ENCODE assay signal across 7 mouse cellular contexts in the genomic region with DNA sequence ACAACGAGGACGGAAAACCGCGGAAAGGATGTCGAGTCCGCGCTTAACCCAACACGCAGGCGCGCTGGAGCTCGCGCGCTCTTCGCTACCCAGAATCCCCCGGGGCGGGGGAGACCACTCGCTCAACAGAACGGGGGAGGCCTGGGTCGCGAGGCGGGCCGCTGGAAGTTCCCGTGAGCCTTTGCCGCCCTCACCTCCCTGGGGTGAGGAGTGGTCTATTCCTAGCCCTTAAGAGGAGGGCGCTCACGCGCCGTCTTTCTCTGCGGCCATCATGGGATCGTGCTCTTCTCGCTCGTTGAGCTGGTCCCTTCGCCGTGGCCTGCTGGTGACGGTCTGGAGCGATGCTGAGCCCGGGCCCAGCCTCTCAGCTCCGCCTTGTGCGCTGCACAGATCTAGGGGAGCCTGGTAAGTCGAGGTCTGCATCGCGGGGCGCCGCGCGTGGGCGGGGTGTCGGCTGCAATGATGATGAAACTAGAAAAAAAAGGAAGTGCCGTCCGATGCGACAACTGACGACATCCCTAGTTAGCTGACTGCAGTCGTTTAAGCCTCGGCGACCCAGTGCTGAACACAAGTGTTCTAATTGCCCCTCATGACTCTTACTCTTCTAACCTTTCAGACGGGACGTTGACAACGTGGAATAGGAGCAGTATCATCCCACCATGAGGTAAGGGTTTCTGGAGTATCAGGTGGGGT. TPM values are rescaled to one million over a fixed set of nuclear protein-coding genes. Genes with fewer than 3 reads are reported as not detected.
A peak's percentile ranks its signal among the peaks of the same experiment; 100 is the strongest.
DNase-seq lines count a peak whose midpoint lies in the region; ATAC-seq lines count a peak whose summit lies in the region.

No protein-coding gene starts in this region.

- H3K4me1 ChIP-seq in embryonic facial prominence, embryonic 11.5 days (ENCODE audit: control insufficient read depth, insufficient read depth, low read length), result no peaks in the 10 kb centered on the region; the same call in 1 of the 2 replicates
- H3K4me1 ChIP-seq in limb, embryonic 11.5 days (ENCODE audit: control insufficient read depth, insufficient read depth, low read length), result peaks cover 12% of the 10 kb centered on the region
- peaks cover 37% of the 10 kb centered on the region for H3K4me1 ChIP-seq in midbrain, embryonic 14.5 days (ENCODE audit: control insufficient read depth, insufficient read depth, low read length)

- H3K36me3 ChIP-seq in embryonic facial prominence, embryonic 11.5 days (replicated peaks; ENCODE audit: control insufficient read depth, insufficient read depth, low read depth, low read length), result peaks cover 12% of the 10 kb centered on the region
- peaks cover 24% of the 10 kb centered on the region for H3K36me3 ChIP-seq in limb, embryonic 11.5 days (ENCODE audit: control insufficient read depth, insufficient read depth, low read length)
- peaks cover 42% of the 10 kb centered on the region for H3K36me3 ChIP-seq in midbrain, embryonic 14.5 days (ENCODE audit: control insufficient read depth, insufficient read depth, low read length)

- DNase-seq in adrenal gland, postnatal 14 days, result peak; percentile 98
- peak; percentile 98 for DNase-seq in embryonic facial prominence, embryonic 11.5 days (ENCODE audit: low spot score)
- peak; percentile 100 for DNase-seq in heart, adult 11 months
- DNase-seq in kidney, adult 18-20 months, result peak; percentile 95
- DNase-seq in limb, embryonic 11.5 days (ENCODE audit: low spot score), result peak; percentile 99
- DNase-seq in midbrain, embryonic 14.5 days, result peak; percentile 100
- DNase-seq in spleen, adult 18-20 months, result peak; percentile 97

- peak overlapping the region; percentile 75 for H3K4me2 ChIP-seq in embryonic facial prominence, embryonic 11.5 days (ENCODE audit: low read depth, low read length)
- peak overlapping the region; percentile 53 for H3K4me2 ChIP-seq in limb, embryonic 11.5 days (ENCODE audit: low read depth, severe bottlenecking)
- H3K4me2 ChIP-seq in midbrain, embryonic 14.5 days (ENCODE audit: low read length), result peak overlapping the region; percentile 95

- H3K9me3 ChIP-seq in embryonic facial prominence, embryonic 11.5 days (replicated peaks; ENCODE audit: control insufficient read depth, low read length), result no peaks in the 10 kb centered on the region
- H3K9me3 ChIP-seq in limb, embryonic 11.5 days (ENCODE audit: control insufficient read depth, low read length), result no peaks in the 10 kb centered on the region
- H3K9me3 ChIP-seq in midbrain, embryonic 14.5 days (ENCODE audit: control insufficient read depth, low read length), result no peaks in the 10 kb centered on the region

- H3K27ac ChIP-seq in embryonic facial prominence, embryonic 11.5 days (replicated peaks; ENCODE audit: low read depth, low read length), result peak overlapping the region; percentile 85
- peak overlapping the region; percentile 85 for H3K27ac ChIP-seq in limb, embryonic 11.5 days (replicated peaks; ENCODE audit: low read depth, low read length)
- peak overlapping the region; percentile 93 for H3K27ac ChIP-seq in midbrain, embryonic 14.5 days (replicated peaks; ENCODE audit: low read depth, low read length)

- peak overlapping the region; percentile 85 for H3K4me3 ChIP-seq in embryonic facial prominence, embryonic 11.5 days (ENCODE audit: low read depth, low read length)
- H3K4me3 ChIP-seq in limb, embryonic 11.5 days (ENCODE audit: low read depth, low read length), result peak overlapping the region; percentile 86
- H3K4me3 ChIP-seq in midbrain, embryonic 14.5 days (replicated peaks; ENCODE audit: low read depth, low read length), result peak overlapping the region; percentile 92

- 0% methylated on average over 58 of the region's 58 CpGs for WGBS in embryonic facial prominence, embryonic 11.5 days
- WGBS in limb, embryonic 11.5 days, result 1% methylated on average over 58 of the region's 58 CpGs
- under 1% methylated on average over 58 of the region's 58 CpGs for WGBS in midbrain, embryonic 14.5 days

- ATAC-seq in embryonic facial prominence, embryonic 11.5 days (replicated peaks; ENCODE audit: insufficient number of reproducible peaks, low FRiP score, low TSS enrichment, low read depth), result peak; percentile 90
- peak; percentile 89 for ATAC-seq in limb, embryonic 11.5 days (ENCODE audit: insufficient number of reproducible peaks, low FRiP score, low TSS enrichment, low read depth)
- ATAC-seq in midbrain, embryonic 14.5 days (ENCODE audit: low FRiP score, low TSS enrichment), result peak; percentile 95

- H3K27me3 ChIP-seq in embryonic facial prominence, embryonic 11.5 days (ENCODE audit: control insufficient read depth, insufficient read depth, low read length), result no peaks in the 10 kb centered on the region
- H3K27me3 ChIP-seq in limb, embryonic 11.5 days (ENCODE audit: control insufficient read depth, insufficient read depth, low read length), result no peaks in the 10 kb centered on the region
- no peaks in the 10 kb centered on the region for H3K27me3 ChIP-seq in midbrain, embryonic 14.5 days (ENCODE audit: control insufficient read depth, insufficient read depth, low read length)

- H3K9ac ChIP-seq in embryonic facial prominence, embryonic 11.5 days (replicated peaks; ENCODE audit: low read length), result peak overlapping the region; percentile 96
- peak overlapping the region; percentile 98 for H3K9ac ChIP-seq in limb, embryonic 11.5 days (ENCODE audit: low read length)
- peak overlapping the region; percentile 96 for H3K9ac ChIP-seq in midbrain, embryonic 14.5 days (replicated peaks; ENCODE audit: low read length)

RNA-seq across cellular contexts. Expression of a gene that starts 28.5 kb away (rescaled TPM):
- 3.8 and 5.1 TPM in 2 replicates for total RNA-seq in adrenal gland, postnatal 14 days (2021)
- 4.2 and 5.2 TPM in 2 replicates for polyA plus RNA-seq in embryonic facial prominence, embryonic 11.5 days (2014; fragmentation: Nextera tagmentation; extraction: Ambion mirVana)
- polyA plus RNA-seq in limb, embryonic 11.5 days (2014; fragmentation: Nextera tagmentation; extraction: Ambion mirVana), result 0.69 and 1.4 TPM in 2 replicates
- 26.4 and 28.0 TPM in 2 replicates for polyA plus RNA-seq in midbrain, embryonic 14.5 days (2014; fragmentation: Nextera tagmentation; extraction: Ambion mirVana)

RNA-seq across cellular contexts. Expression of a gene that starts 45.6 kb away (rescaled TPM):
- total RNA-seq in adrenal gland, postnatal 14 days (2021), result 28.7 and 31.7 TPM in 2 replicates
- 14.2 and 16.8 TPM in 2 replicates for polyA plus RNA-seq in embryonic facial prominence, embryonic 11.5 days (2014; fragmentation: Nextera tagmentation; extraction: Ambion mirVana)
- 20.6 TPM in 2 replicates for polyA plus RNA-seq in limb, embryonic 11.5 days (2014; fragmentation: Nextera tagmentation; extraction: Ambion mirVana)
- 11.1 and 13.1 TPM in 2 replicates for polyA plus RNA-seq in midbrain, embryonic 14.5 days (2014; fragmentation: Nextera tagmentation; extraction: Ambion mirVana)

RNA-seq across cellular contexts. Expression of a gene that starts 45.7 kb away (rescaled TPM):
- total RNA-seq in adrenal gland, postnatal 14 days (2021), result 26.6 and 35.7 TPM in 2 replicates
- 44.4 and 49.9 TPM in 2 replicates for polyA plus RNA-seq in embryonic facial prominence, embryonic 11.5 days (2014; fragmentation: Nextera tagmentation; extraction: Ambion mirVana)
- polyA plus RNA-seq in limb, embryonic 11.5 days (2014; fragmentation: Nextera tagmentation; extraction: Ambion mirVana), result 54.1 and 60.7 TPM in 2 replicates
- 21.6 TPM in 2 replicates for polyA plus RNA-seq in midbrain, embryonic 14.5 days (2014; fragmentation: Nextera tagmentation; extraction: Ambion mirVana)

RNA-seq across cellular contexts. Expression of a gene that starts 51.8 kb away (rescaled TPM):
- total RNA-seq in adrenal gland, postnatal 14 days (2021), result 1,185 and 1,189 TPM in 2 replicates
- 3,780 and 3,916 TPM in 2 replicates for polyA plus RNA-seq in embryonic facial prominence, embryonic 11.5 days (2014; fragmentation: Nextera tagmentation; extraction: Ambion mirVana)
- polyA plus RNA-seq in limb, embryonic 11.5 days (2014; fragmentation: Nextera tagmentation; extraction: Ambion mirVana), result 3,696 and 3,837 TPM in 2 replicates
- polyA plus RNA-seq in midbrain, embryonic 14.5 days (2014; fragmentation: Nextera tagmentation; extraction: Ambion mirVana), result 4,878 and 5,143 TPM in 2 replicates

Comparison
In these comparisons a context has a peak if more than half of its experiments do, and no peak if none do; other contexts are left out.
1. Peak in every context shown above with its lines: DNase-seq, ATAC-seq, H3K4me3 ChIP-seq and H3K27ac ChIP-seq.